Mouse (Mus musculus) CH12.LX (cell line): ENCODE results near the gene Defb43. TPM values are rescaled to one million over a fixed set of nuclear protein-coding genes. Genes with fewer than 3 reads are reported as not detected.

Experiments used
- DNase-seq: peaks from one replicate; pipeline ENCODE4 v3.0.0-alpha.2; 2013; ENCODE audit errors: extremely low read depth
- H3K27ac ChIP-seq: 2 replicates; pipeline ENCODE4 v1.5.1; 2012; ENCODE audit warnings: low read depth, mild to moderate bottlenecking, control low read depth, moderate library complexity; ENCODE audit not compliant: insufficient read depth
- H3K27me3 ChIP-seq: replicated peaks from 2 replicates; pipeline ENCODE3; 2012; ENCODE audit warnings: inconsistent platforms
- H3K36me3 ChIP-seq, 2 experiments: replicated peaks in 1 of 2; 2 replicates each; pipeline versions ENCODE3 to v1.6.1; 2012; ENCODE audit warnings: inconsistent platforms in 1 of 2, low read length in 1 of 2, mild to moderate bottlenecking in 1 of 2, mixed read lengths in 1 of 2, moderate library complexity in 1 of 2; ENCODE audit not compliant: control insufficient read depth in 1 of 2, insufficient read depth in 1 of 2
- H3K4me1 ChIP-seq, 2 experiments: 2 replicates each; pipeline ENCODE4 v1.6.1; 2012; ENCODE audit warnings: inconsistent platforms in 1 of 2, moderate library complexity in 1 of 2; ENCODE audit not compliant: insufficient read depth in 2 of 2, control insufficient read depth in 1 of 2
- H3K4me2 ChIP-seq: 2 replicates; pipeline ENCODE4 v1.6.1; 2012; ENCODE audit warnings: low read depth, mild to moderate bottlenecking, control low read depth; ENCODE audit not compliant: poor library complexity, insufficient read depth, severe bottlenecking
- H3K4me3 ChIP-seq, 3 experiments: fragments of 150-350 bp in 1 of 3; sonication (generic) in 1 of 3; replicated peaks in 1 of 3; 2 replicates each; pipeline versions ENCODE3 to v1.5.1; 2011 to 2012; ENCODE audit warnings: low read depth in 2 of 3, low read length in 2 of 3, mild to moderate bottlenecking in 2 of 3, moderate library complexity in 2 of 3, control low read depth in 1 of 3, improper control_type of control experiment in 1 of 3, inconsistent platforms in 1 of 3, mixed read lengths in 1 of 3; ENCODE audit not compliant: poor library complexity in 1 of 3
- H3K79me2 ChIP-seq: replicated peaks from 2 replicates; pipeline ENCODE4 v1.6.1; 2012; ENCODE audit warnings: mild to moderate bottlenecking, moderate library complexity; ENCODE audit not compliant: control insufficient read depth, poor library complexity, insufficient read depth, severe bottlenecking; ENCODE audit errors: extremely low read depth
- H3K9ac ChIP-seq: 2 replicates; pipeline ENCODE4 v1.6.1; 2012; ENCODE audit warnings: low read depth, mild to moderate bottlenecking, control low read depth, moderate library complexity; ENCODE audit not compliant: insufficient read depth
- H3K9me3 ChIP-seq: replicated peaks from 2 replicates; pipeline ENCODE3; 2012; ENCODE audit warnings: low read length, inconsistent platforms, mixed read lengths
- BHLHE40 ChIP-seq: IDR thresholded peaks from 2 replicates; pipeline ENCODE4 v1.6.1; 2011; ENCODE audit warnings: mild to moderate bottlenecking, low read depth, low read length, improper control_type of control experiment
- CHD2 ChIP-seq: IDR thresholded peaks from 2 replicates; pipeline ENCODE4 v1.6.1; 2011; ENCODE audit warnings: low read length, improper control_type of control experiment
- CTCF ChIP-seq, 2 experiments: IDR thresholded peaks in 1 of 2; conservative IDR thresholded peaks in 1 of 2; 2 replicates each; pipeline ENCODE4 v1.5.1; 2011 to 2012; ENCODE audit warnings: low read depth in 2 of 2, low read length in 2 of 2, improper control_type of control experiment in 1 of 2, inconsistent platforms in 1 of 2, mild to moderate bottlenecking in 1 of 2, moderate library complexity in 1 of 2
- E2F4 ChIP-seq: IDR thresholded peaks from 2 replicates; pipeline ENCODE4 v1.6.1; 2011; ENCODE audit warnings: low read depth, low read length, improper control_type of control experiment; ENCODE audit not compliant: insufficient replicate concordance
- ETS1 ChIP-seq: conservative IDR thresholded peaks from 2 replicates; pipeline ENCODE4 v1.6.1; 2012; ENCODE audit warnings: low read depth, mild to moderate bottlenecking, inconsistent platforms, low read length, improper control_type of control experiment, moderate library complexity
- GABPA ChIP-seq: IDR thresholded peaks from 2 replicates; pipeline ENCODE4 v1.6.1; 2012; ENCODE audit warnings: low read depth, low read length, improper control_type of control experiment, inconsistent platforms; ENCODE audit not compliant: insufficient replicate concordance
- HCFC1 ChIP-seq: IDR thresholded peaks from 2 replicates; pipeline ENCODE4 v1.6.1; 2012; ENCODE audit warnings: low read depth, mild to moderate bottlenecking, inconsistent platforms, low read length, improper control_type of control experiment
- IRF4 ChIP-seq: IDR thresholded peaks from 2 replicates; pipeline ENCODE4 v1.6.1; 2014; ENCODE audit warnings: low read depth, mild to moderate bottlenecking, inconsistent platforms, low read length, improper control_type of control experiment
- JUND ChIP-seq: conservative IDR thresholded peaks from 2 replicates; pipeline ENCODE4 v1.6.1; 2011; ENCODE audit warnings: low read depth, low read length, improper control_type of control experiment
- MAFK ChIP-seq: IDR thresholded peaks from 2 replicates; pipeline ENCODE4 v1.6.1; 2011; ENCODE audit warnings: low read length, improper control_type of control experiment; ENCODE audit not compliant: insufficient replicate concordance
- MEF2A ChIP-seq: IDR thresholded peaks from 2 replicates; pipeline ENCODE4 v1.6.1; 2014; ENCODE audit warnings: low read depth, mild to moderate bottlenecking, inconsistent platforms, low read length, improper control_type of control experiment, borderline replicate concordance
- MXI1 ChIP-seq: IDR thresholded peaks from 2 replicates; pipeline ENCODE4 v1.6.1; 2011; ENCODE audit warnings: mild to moderate bottlenecking, low read depth, low read length, improper control_type of control experiment
- NRF1 ChIP-seq: IDR thresholded peaks from 2 replicates; pipeline ENCODE4 v1.6.1; 2014; ENCODE audit warnings: low read depth, mild to moderate bottlenecking, inconsistent platforms, low read length, improper control_type of control experiment, moderate library complexity
- POLR2A ChIP-seq: IDR thresholded peaks from 2 replicates; pipeline ENCODE4 v1.6.1; 2011; ENCODE audit warnings: low read depth, mild to moderate bottlenecking, improper control_type of control experiment, low read length
- RAD21 ChIP-seq: IDR thresholded peaks from 2 replicates; pipeline ENCODE4 v1.6.1; 2011; ENCODE audit warnings: low read depth, mild to moderate bottlenecking, low read length, improper control_type of control experiment, moderate library complexity
- RCOR1 ChIP-seq: conservative IDR thresholded peaks from 2 replicates; pipeline ENCODE4 v1.6.1; 2012; ENCODE audit warnings: low read depth, mild to moderate bottlenecking, inconsistent platforms, low read length, improper control_type of control experiment
- SIN3A ChIP-seq: IDR thresholded peaks from 2 replicates; pipeline ENCODE4 v1.6.1; 2012; ENCODE audit warnings: low read length, improper control_type of control experiment, inconsistent platforms
- TCF12 ChIP-seq: IDR thresholded peaks from 2 replicates; pipeline ENCODE4 v1.6.1; 2014; ENCODE audit warnings: low read depth, mild to moderate bottlenecking, inconsistent platforms, low read length, improper control_type of control experiment
- UBTF ChIP-seq: IDR thresholded peaks from 2 replicates; pipeline ENCODE4 v1.6.1; 2012; ENCODE audit warnings: low read depth, mild to moderate bottlenecking, inconsistent platforms, low read length, improper control_type of control experiment, moderate library complexity
- USF1 ChIP-seq: IDR thresholded peaks from 2 replicates; pipeline ENCODE4 v1.6.1; 2014; ENCODE audit warnings: low read depth, mild to moderate bottlenecking, inconsistent platforms, low read length, improper control_type of control experiment
- ZKSCAN1 ChIP-seq: IDR thresholded peaks from 2 replicates; pipeline ENCODE4 v1.6.1; 2012; ENCODE audit warnings: low read depth, inconsistent platforms, low read length, improper control_type of control experiment, borderline replicate concordance
- ZMIZ1 ChIP-seq: IDR thresholded peaks from 2 replicates; pipeline ENCODE4 v1.6.1; 2012; ENCODE audit warnings: low read depth, mild to moderate bottlenecking, inconsistent platforms, low read length, improper control_type of control experiment
- dilution Hi-C: fragments of 300-500 bp; cut with MboI; formaldehyde crosslinking; loops from 2 replicates; pipeline ENCODE4 v1.14.3; 2020; ENCODE audit warnings: low sequenced_read_pairs; ENCODE audit not compliant: extremely low pct_unique_long_range_greater_than_20kb, extremely low pct_ligation_motif_present
- in situ Hi-C: fragments of 300-500 bp; cut with MboI; formaldehyde crosslinking; loops from 3 replicates; pipeline ENCODE4 v1.14.3; 2019; ENCODE audit warnings: low sequenced_read_pairs, low pct_ligation_motif_present, low pct_unique_long_range_greater_than_20kb, mixed read lengths
- polyA plus RNA-seq: library from polyadenylated mRNA; unstranded; fragments of >175 nt; gene quantifications from 2 replicates; pipeline ENCODE4 v1.2.1, GENCODE M21; 2012; ENCODE audit warnings: low read depth; ENCODE audit not compliant: insufficient read length
- total RNA-seq, 2 experiments: library from RNA; depleted of rRNA; stranded (reverse); fragments of 300-350 nt in 1 of 2; fragments of >200 nt in 1 of 2; gene quantifications; 2 replicates each; pipeline ENCODE4 v1.2.3; 2012 to 2014

Defb43 gene
- total and polyA plus RNA-seq, 3 experiments = not detected

GRCm38 (mm10) chr14:62998977-62999376, 12.6 kb upstream of the Defb43 start:
- dilution Hi-C loops = no loop called here
- H3K9ac ChIP-seq = no peak overlapping the region
- H3K79me2 ChIP-seq = no peaks in the 10 kb centered on the region
- peak; percentile 53 for DNase-seq
- no peak for TF ChIP-seq CTCF (conservative IDR thresholded peaks at IDR 0.05 in 1 of 2, IDR thresholded peaks at IDR 0.05 in 1 of 2; ENCODE audit: low read depth in 2 of 2, low read length in 2 of 2)
- TF ChIP-seq MEF2A = no peak
- TF ChIP-seq TCF12 = no peak
- TF ChIP-seq BHLHE40 = no peak; the same call in 1 of the 2 replicates
- no peak for TF ChIP-seq USF1
- no peak for TF ChIP-seq POLR2A
- peak; percentile 19; the same call in 1 of the 2 replicates for TF ChIP-seq MAFK
- TF ChIP-seq HCFC1 = no peak
- TF ChIP-seq, all 38 proteins: peak for 1
- peaks cover 0 to 12% of the 10 kb centered on the region in 2 experiments; a peak in 1 of 4 replicates for H3K4me1 ChIP-seq
- H3K4me2 ChIP-seq = no peak overlapping the region; the same call in 1 of the 2 replicates
- in situ Hi-C loops = no loop called here
- H3K36me3 ChIP-seq = no peaks in the 10 kb centered on the region
- H3K9me3 ChIP-seq = no peaks in the 10 kb centered on the region
- no peaks in the 10 kb centered on the region for H3K27me3 ChIP-seq
- H3K27ac ChIP-seq = no peak overlapping the region
- H3K4me3 ChIP-seq = no peak overlapping the region

- Histone ChIP-seq H3K4me1 (peaks cover 0 to 12% of the 10 kb centered on the region in 2 experiments; a peak in 1 of 4 replicates), H3K36me3 (no peaks in the 10 kb centered on the region), H3K79me2 (no peaks in the 10 kb centered on the region), H3K4me3 (no peak overlapping the region), H3K27ac (no peak overlapping the region), H3K9ac (no peak overlapping the region), H3K9me3 (no peaks in the 10 kb centered on the region), H3K4me2 (no peak overlapping the region), H3K27me3 (no peaks in the 10 kb centered on the region)
- dilution Hi-C loops = no loop called here
- DNase-seq = no peak
- TF ChIP-seq RAD21 = no peak
- no peak for TF ChIP-seq POLR2A
- TF ChIP-seq ZMIZ1 = no peak
- no peak for TF ChIP-seq GABPA
- TF ChIP-seq ETS1 = no peak
- TF ChIP-seq MXI1 = no peak
- TF ChIP-seq IRF4 = no peak
- no peak for TF ChIP-seq SIN3A
- no peak for TF ChIP-seq ZKSCAN1
- TF ChIP-seq CTCF (conservative IDR thresholded peaks at IDR 0.05 in 1 of 2, IDR thresholded peaks at IDR 0.05 in 1 of 2; ENCODE audit: low read depth in 2 of 2, low read length in 2 of 2) = no peak
- TF ChIP-seq UBTF = no peak
- TF ChIP-seq E2F4 = no peak
- no peak for TF ChIP-seq NRF1
- no peak for TF ChIP-seq CHD2
- TF ChIP-seq BHLHE40 = no peak
- TF ChIP-seq RCOR1 = no peak
- TF ChIP-seq JUND = no peak
- in situ Hi-C loops = no loop called here
These were observed 9.0 kb upstream of the Defb43 start for GRCm38 (mm10) chr14:63002588-63002987.
